Mouse (Mus musculus) hindlimb bud, embryonic 11.5 days (tissue): ENCODE measurements at regions not wholly inside any gene's neighbourhood (a gene's known extent, or its start where the extent isn't known, plus 50 kb on each side); places are given as distances from the start of the nearest gene placed in this dataset.
A peak's percentile ranks its signal among the peaks of the same experiment; 100 is the strongest.

Source experiments
- DNase-seq: peaks from one replicate; pipeline ENCODE4 v3.0.0-alpha.2; 2012; ENCODE audit warnings: low read depth, low spot score; ENCODE audit errors: extremely low spot score

GRCm38 (mm10) chr5:46794028-46794705 lies 936.8 kb upstream of the Lcorl start:
- no peak for DNase-seq

- DNase-seq = no peak
Observed at GRCm38 (mm10) chr5:46791051-46791450, 933.6 kb upstream of the Lcorl start.

- no peak for DNase-seq
Observed at GRCm38 (mm10) chr5:46790536-46790935, 933.1 kb upstream of the Lcorl start.

- no peak for DNase-seq
Observed at GRCm38 (mm10) chr5:46787079-46787478, 929.7 kb upstream of the Lcorl start.

GRCm38 (mm10) chr5:46756094-46756493 lies 898.7 kb upstream of the Lcorl start:
- DNase-seq = no peak

GRCm38 (mm10) chr5:46740034-46740582 lies 882.7 kb upstream of the Lcorl start:
- no peak for DNase-seq

GRCm38 (mm10) chr5:46732510-46732909 lies 875.1 kb upstream of the Lcorl start:
- peak; percentile 28 for DNase-seq

GRCm38 (mm10) chr5:46732025-46732424 lies 874.6 kb upstream of the Lcorl start:
- DNase-seq = no peak

- no peak for DNase-seq
Observed at GRCm38 (mm10) chr5:46731297-46731696, 873.9 kb upstream of the Lcorl start.

- DNase-seq = no peak
Observed at GRCm38 (mm10) chr5:46709596-46709995, 852.2 kb upstream of the Lcorl start.

GRCm38 (mm10) chr5:46707845-46708244 lies 850.4 kb upstream of the Lcorl start:
- no peak for DNase-seq

- DNase-seq = no peak
Observed at GRCm38 (mm10) chr5:46707021-46707420, 849.6 kb upstream of the Lcorl start.

- no peak for DNase-seq
Observed at GRCm38 (mm10) chr5:46678007-46678406, 820.6 kb upstream of the Lcorl start.

GRCm38 (mm10) chr5:46674810-46675502 lies 817.5 kb upstream of the Lcorl start:
- DNase-seq = no peak

- no peak for DNase-seq
Observed at GRCm38 (mm10) chr5:46673413-46673812, 816.0 kb upstream of the Lcorl start.

- DNase-seq = no peak
Observed at GRCm38 (mm10) chr5:46670484-46670883, 813.1 kb upstream of the Lcorl start.

- no peak for DNase-seq
Observed at GRCm38 (mm10) chr5:46666250-46666649, 808.8 kb upstream of the Lcorl start.

- no peak for DNase-seq
Observed at GRCm38 (mm10) chr5:46657065-46657464, 799.6 kb upstream of the Lcorl start.

- DNase-seq = no peak
Observed at GRCm38 (mm10) chr5:46654189-46654588, 796.8 kb upstream of the Lcorl start.

- DNase-seq = no peak
Observed at GRCm38 (mm10) chr5:46643009-46643408, 785.6 kb upstream of the Lcorl start.

GRCm38 (mm10) chr5:46635116-46635668 lies 777.8 kb upstream of the Lcorl start:
- DNase-seq = no peak
